Mouse (Mus musculus): ENCODE measurements around the gene Exosc10.
A peak's percentile ranks its signal among the peaks of the same experiment; 100 is the strongest.

Gene Exosc10

DNA sequence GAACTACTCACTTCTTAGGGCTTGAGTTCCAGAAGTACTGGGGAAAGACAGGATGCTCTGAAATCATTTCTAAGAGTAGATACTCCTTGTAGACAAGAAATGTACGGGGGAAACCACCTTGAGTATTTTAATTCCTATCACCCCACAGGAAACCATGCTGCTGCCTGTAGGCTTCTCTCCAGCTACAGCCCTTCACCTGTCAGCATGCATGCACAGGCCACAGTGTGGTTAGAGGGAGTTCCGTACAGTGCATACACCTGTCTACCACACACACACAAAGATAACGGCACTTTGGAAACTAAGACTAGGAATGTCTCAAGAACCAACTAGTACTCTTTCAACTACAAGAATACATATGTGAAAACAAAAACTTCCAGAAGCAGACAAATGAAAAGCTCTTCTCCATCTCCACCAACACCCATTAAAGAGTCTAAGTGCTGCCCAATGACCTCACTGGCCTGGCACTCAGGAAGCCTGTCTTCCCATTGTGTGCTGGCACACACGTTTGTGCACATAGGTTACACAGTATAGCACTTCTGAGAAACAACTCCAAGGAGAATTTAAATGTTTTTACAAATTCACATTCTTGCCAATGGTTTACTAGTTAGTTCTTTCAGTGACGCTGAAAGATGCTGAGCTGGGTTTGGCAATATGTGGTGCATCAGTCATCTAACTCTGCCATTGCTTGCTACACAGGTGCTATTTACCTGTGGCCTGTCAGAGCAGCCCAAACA lies 52.6 kb downstream of the Exosc10 start:
- no peak for DNase-seq

DNA sequence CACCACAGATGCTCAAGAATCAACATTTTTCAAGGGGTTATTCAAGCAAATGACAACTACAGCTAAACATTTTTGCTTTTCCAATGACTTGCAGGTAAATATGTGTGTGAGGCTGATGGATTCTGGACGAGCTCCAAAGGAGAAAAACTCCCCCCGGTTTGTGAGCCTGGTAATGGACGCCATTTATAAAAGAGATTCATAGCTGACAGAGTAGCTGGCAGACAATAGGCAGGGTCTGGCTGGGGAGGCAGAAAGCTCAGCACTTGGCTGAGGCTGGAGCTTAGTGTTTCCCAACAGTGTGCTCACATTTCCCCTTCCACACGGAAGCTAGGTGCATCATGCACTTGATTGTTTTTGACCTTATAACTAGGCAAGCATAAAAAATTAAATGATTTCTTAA lies 54.3 kb downstream of the Exosc10 start:
- DNase-seq = no peak

DNA sequence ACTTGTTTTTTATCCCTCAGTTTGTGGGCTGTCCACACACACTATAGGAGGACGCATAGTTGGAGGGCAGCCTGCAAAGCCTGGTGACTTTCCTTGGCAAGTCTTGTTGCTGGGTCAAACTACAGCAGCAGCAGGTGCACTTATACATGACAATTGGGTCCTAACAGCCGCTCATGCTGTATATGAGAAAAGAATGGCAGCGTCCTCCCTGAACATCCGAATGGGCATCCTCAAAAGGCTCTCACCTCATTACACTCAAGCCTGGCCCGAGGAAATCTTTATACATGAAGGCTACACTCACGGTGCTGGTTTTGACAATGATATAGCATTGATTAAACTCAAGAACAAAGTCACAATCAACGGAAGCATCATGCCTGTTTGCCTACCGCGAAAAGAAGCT lies 55.5 kb downstream of the Exosc10 start:
- DNase-seq = no peak

GRCm38 (mm10) chr4:148619805-148620204 lies 61.6 kb downstream of the Exosc10 start:
- DNase-seq = no peak

DNA sequence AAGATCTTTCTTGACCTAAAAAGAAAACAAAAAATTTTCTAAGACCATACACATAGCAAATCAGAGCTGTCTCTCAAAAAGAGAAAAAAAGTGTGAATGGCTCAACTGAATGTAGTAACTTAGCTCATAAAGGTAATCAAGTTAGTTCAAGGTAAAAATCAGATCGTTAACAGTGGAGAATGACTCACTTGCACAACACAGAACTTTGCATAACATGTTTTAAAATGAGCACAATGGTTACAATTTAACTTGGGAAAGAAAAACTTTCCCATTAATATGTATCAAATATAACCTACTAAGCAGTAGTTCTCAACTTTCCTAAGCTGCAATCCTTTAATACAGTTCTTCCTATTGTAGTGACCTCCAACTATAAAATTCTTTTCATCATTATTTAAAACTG lies 62.5 kb downstream of the Exosc10 start:
- no peak for DNase-seq

DNA sequence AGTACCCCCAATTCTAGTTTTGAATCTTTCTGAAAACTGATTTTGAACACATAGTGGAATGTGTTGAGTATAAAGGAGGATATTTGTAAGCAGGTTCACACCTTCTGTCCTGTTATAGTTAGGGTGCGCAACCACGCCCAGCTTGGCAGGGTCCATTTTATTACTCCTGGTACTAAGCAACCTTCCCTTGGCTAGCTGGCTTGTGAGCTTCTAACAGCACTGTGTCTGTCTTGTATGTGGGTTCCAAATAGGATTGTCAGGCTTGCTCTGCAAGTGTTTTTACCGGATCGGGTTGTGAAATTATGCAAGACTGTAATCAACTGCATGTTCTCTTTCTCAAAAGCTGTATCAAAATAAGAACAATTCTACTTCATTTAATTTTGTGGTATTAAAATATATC lies 64.3 kb downstream of the Exosc10 start:
- no peak for DNase-seq

GRCm38 (mm10) chr4:148623609-148624008 lies 65.4 kb downstream of the Exosc10 start:
- no peak for DNase-seq

GRCm38 (mm10) chr4:148625010-148625409 lies 66.8 kb downstream of the Exosc10 start:
- DNase-seq = no peak

DNA sequence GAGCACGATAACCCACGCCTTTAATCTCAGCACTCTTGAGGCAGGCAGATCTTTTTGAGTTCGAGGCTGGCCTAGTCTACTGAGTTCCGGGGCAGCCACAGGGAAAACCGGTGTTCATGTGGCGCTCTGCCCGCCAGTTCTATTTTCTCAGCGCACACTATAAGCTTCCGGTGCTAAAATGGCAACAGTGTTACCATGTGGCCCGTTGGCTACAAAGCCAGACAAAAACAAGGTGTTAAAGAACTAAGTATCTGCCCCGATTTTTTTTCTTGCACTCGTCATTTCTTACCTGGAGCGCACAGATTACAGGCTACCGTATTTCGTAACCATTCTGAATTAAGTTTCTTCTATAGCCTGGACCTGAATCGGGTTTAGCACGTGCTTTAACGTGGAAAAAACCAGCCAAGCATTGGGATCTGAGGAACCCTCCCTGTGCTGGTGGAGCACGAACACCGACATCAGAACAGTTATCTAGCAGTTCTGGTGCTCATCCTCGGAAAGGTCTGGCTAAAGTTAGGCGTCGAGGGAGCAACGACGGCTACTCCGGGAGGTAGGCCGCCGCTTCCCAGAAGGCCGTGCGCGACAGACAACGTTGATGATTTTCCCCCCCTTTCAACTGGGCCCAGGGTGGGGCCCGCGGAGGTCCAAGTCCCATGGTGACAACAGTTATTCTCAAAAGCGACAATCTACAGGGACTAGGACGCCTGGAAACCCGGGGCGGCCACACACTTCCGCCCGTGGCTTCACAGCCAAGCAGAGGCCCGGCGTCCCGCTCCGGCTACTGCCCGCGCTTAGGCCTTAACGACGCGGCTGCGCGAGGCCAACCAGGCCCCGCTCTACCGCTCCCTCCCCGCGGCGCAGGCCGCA lies 67.8 kb downstream of the Exosc10 start:
- no peak for DNase-seq

DNA sequence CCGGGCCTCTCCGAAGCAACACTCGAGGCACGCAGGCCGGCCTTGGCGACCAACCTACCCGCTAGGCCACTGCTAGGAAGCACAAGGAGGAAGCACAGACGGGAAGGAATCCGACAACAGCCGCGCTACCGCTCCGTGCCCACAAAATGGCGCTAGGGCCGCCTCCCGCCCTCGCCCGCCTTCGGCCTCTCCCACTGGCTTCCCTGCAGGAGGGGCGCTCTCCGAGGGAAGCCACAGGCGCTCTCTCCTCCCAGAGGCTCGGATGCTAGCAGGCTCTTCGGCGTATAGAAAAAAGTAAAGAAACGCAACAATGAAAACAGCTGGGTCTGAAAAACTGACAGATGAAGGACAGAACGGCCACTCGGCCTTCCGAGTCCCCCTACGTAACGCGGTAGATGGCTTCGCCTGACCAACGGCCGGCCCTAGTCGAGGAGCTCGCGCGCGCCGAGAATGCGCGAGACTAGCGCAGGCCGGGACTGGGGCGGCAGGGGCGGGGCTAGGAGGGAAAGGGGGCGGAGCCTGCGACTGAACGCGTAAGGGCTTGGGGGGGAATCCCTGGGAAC lies 68.5 kb downstream of the Exosc10 start, which contains the start of gene Tardbp:
Tardbp (minus strand) TSS at position 397 of the 563 bp plus-strand sequence.
- peak; percentile 96 to 98 for DNase-seq

- no peak for DNase-seq
These were observed 69.0 kb downstream of the Exosc10 start for GRCm38 (mm10) chr4:148627246-148627645.
